Mouse (Mus musculus): ENCODE measurements around the gene Plcb1. TPM values are rescaled to one million over a fixed set of nuclear protein-coding genes. Genes with fewer than 3 reads are reported as not detected.

The Plcb1 gene
- polyA plus RNA-seq, 1 experiment, result 6.4 TPM

DNA sequence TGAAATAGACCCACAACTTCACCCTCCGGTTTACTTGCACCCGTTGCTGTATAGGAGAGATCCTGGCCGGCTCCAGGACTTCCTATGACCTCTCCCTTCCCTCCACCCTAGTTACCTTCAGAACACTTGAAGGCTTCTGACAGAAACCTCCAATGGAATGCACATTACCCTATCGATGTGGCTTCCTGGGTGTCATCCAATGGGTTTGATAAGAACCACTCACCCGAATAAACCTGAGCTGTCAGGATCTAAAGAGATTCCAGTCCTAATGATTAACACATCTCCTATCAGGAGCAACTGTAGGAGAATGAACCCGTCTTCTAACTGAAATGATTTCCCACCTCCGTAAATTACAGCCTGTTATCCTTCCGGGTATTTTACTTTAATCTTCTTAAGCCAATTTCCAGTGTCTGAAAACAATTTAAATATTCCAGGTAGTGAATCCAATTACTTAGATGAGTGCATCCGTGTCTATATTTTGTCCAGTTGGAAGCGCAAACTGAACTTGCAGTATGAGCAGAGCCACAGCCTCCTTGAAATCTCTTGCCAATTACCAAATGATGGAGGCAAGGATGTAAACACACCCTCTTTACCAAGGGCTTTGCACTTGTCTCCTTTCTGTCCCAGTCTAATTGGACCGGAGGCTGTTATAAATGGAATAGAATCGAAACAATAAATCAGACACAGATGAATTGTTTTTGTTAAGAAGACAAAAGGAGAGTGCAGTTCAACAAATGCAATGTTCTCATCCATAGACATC is 1.6 kb downstream of the Plcb1 start:
- Histone ChIP-seq H3K4me1 (ENCODE audit: control insufficient read depth, insufficient read depth, low read length) (no peaks in the 10 kb centered on the region), H3K4me3 (ENCODE audit: insufficient read depth, low read length) (no peak overlapping the region), H3K27ac (ENCODE audit: insufficient read depth, low read length) (no peak overlapping the region)
- no peak for TF ChIP-seq POLR2A (IDR thresholded peaks at IDR 0.05; ENCODE audit: low read depth, low read length)
- no peak for TF ChIP-seq CTCF (IDR thresholded peaks at IDR 0.05; ENCODE audit: borderline replicate concordance, insufficient read depth, low read length)

DNA sequence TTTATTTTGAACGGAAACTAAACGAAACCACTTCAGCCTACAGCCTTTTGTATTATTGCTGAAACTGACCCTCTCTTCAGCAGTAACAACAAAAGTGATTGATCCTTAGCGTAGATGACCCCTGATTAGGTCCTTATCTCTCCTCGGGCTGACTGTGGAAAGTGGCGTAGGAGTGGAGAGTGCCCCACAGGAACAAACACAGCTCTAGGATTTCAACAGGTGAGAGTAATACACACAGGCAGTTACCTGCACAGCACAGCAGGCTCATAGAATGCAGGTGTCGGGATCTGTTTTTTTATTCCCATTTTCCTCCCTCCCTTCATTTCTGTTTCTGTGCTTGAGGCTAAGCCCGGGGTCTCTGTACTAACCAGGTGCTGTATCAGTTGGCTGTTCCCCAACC is 7.1 kb downstream of the Plcb1 start:
- TF ChIP-seq POLR2A (IDR thresholded peaks at IDR 0.05; ENCODE audit: low read depth, low read length), result no peak
- no peak for TF ChIP-seq CTCF (IDR thresholded peaks at IDR 0.05; ENCODE audit: borderline replicate concordance, insufficient read depth, low read length)
- H3K27ac ChIP-seq (ENCODE audit: insufficient read depth, low read length), result no peak overlapping the region
- no peak overlapping the region for H3K4me3 ChIP-seq (ENCODE audit: insufficient read depth, low read length)
- H3K4me1 ChIP-seq (ENCODE audit: control insufficient read depth, insufficient read depth, low read length), result no peaks in the 10 kb centered on the region

DNA sequence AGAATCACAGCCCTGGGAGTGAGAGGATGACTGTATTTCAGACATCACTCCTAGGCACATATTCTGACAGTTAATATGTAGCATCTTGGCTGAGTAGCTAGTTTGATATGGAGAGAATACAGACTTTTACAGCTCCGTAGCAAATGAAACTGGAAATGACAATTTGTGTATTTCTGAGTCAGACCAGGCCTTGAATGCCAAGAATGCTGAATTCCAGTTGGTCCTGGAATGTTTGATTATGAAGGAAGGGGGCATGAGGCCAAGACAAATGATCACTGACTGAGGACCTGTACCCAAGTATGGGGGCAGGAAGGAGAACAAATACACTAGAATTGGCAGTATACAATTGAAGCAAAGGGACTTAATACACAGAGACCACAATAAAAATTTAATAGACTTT is 14.4 kb downstream of the Plcb1 start:
- peak overlapping the region; percentile 26 for H3K27ac ChIP-seq (ENCODE audit: insufficient read depth, low read length)
- H3K4me3 ChIP-seq (ENCODE audit: insufficient read depth, low read length), result no peak overlapping the region
- peaks cover 8% of the 10 kb centered on the region; the same call in 1 of the 2 replicates for H3K4me1 ChIP-seq (ENCODE audit: control insufficient read depth, insufficient read depth, low read length)
- no peak for TF ChIP-seq POLR2A (IDR thresholded peaks at IDR 0.05; ENCODE audit: low read depth, low read length)
- no peak for TF ChIP-seq CTCF (IDR thresholded peaks at IDR 0.05; ENCODE audit: borderline replicate concordance, insufficient read depth, low read length)

GRCm38 (mm10) chr2:134816383-134816782 is 30.5 kb downstream of the Plcb1 start:
- no peak overlapping the region for H3K27ac ChIP-seq (ENCODE audit: insufficient read depth, low read length)
- H3K4me3 ChIP-seq (ENCODE audit: insufficient read depth, low read length), result no peak overlapping the region
- H3K4me1 ChIP-seq (ENCODE audit: control insufficient read depth, insufficient read depth, low read length), result peaks cover 16% of the 10 kb centered on the region
- TF ChIP-seq CTCF (IDR thresholded peaks at IDR 0.05; ENCODE audit: borderline replicate concordance, insufficient read depth, low read length) (no peak), POLR2A (IDR thresholded peaks at IDR 0.05; ENCODE audit: low read depth, low read length) (no peak)

DNA sequence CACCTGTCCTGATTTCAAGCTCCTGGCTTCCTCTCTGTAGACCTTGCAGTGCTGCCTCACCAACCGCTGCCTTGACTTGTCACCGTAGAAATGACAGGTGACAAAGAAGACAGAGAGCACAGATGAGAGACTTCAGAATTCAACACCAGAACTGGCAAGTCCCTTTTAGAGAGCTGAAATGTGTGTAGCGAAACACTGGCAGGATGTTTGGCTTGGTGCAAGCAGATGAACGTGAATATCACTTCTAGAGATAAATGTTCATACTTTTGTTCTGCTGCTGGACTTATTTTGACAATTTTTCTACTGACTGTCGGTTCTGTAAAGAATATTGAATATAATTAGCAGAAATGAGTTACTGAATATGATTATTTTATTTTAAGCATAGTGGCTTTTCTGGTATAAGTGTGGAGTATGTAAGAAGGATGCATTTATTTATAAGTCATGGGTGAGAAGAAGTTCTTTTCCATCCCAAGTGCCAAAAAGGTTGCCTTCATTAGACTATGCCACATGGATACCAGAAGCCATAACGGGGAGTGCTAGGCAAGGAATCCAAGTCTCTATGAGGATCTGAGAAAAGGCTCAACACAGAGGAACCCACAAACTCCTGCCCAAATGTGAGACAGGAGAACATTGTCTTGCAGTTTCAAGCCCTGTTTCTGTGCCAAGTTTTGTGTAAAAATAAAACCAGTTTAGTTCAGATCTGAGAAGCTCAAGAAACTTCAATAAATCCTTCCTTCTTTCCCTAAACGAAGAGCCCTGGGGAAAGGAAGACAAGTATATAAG is 31.4 kb downstream of the Plcb1 start:
- H3K4me1 ChIP-seq (ENCODE audit: control insufficient read depth, insufficient read depth, low read length), result peaks cover 16% of the 10 kb centered on the region
- no peak for TF ChIP-seq CTCF (IDR thresholded peaks at IDR 0.05; ENCODE audit: borderline replicate concordance, insufficient read depth, low read length)
- TF ChIP-seq POLR2A (IDR thresholded peaks at IDR 0.05; ENCODE audit: low read depth, low read length), result no peak
- no peak overlapping the region for H3K4me3 ChIP-seq (ENCODE audit: insufficient read depth, low read length)
- no peak overlapping the region for H3K27ac ChIP-seq (ENCODE audit: insufficient read depth, low read length)

GRCm38 (mm10) chr2:134821176-134821575 is 35.3 kb downstream of the Plcb1 start:
- Histone ChIP-seq H3K4me3 (ENCODE audit: insufficient read depth, low read length) (no peak overlapping the region), H3K27ac (ENCODE audit: insufficient read depth, low read length) (no peak overlapping the region), H3K4me1 (ENCODE audit: control insufficient read depth, insufficient read depth, low read length) (peaks cover 16% of the 10 kb centered on the region)
- TF ChIP-seq POLR2A (IDR thresholded peaks at IDR 0.05; ENCODE audit: low read depth, low read length), result no peak
- TF ChIP-seq CTCF (IDR thresholded peaks at IDR 0.05; ENCODE audit: borderline replicate concordance, insufficient read depth, low read length), result no peak

DNA sequence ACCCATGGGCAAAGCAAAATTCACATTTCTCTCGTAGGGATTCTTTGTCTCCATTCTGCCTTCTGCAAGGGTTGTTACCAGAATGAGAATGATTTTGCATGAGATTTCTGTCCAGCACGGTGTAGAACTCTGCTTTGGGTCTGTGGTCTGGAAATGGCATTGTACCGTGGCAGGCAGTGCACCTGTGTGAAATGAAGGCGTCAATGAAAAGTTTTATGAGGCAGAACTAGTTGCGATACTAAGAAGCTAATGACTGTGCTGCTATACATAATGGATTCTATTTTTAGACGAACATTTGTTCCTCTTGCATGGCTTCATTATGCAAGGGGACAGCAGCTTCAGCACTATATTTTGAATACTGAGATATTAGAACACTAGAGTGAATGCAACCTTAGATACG is 39.8 kb downstream of the Plcb1 start:
- TF ChIP-seq POLR2A (IDR thresholded peaks at IDR 0.05; ENCODE audit: low read depth, low read length), result no peak
- TF ChIP-seq CTCF (IDR thresholded peaks at IDR 0.05; ENCODE audit: borderline replicate concordance, insufficient read depth, low read length), result no peak
- no peak overlapping the region for H3K27ac ChIP-seq (ENCODE audit: insufficient read depth, low read length)
- H3K4me1 ChIP-seq (ENCODE audit: control insufficient read depth, insufficient read depth, low read length), result no peaks in the 10 kb centered on the region
- H3K4me3 ChIP-seq (ENCODE audit: insufficient read depth, low read length), result no peak overlapping the region

DNA sequence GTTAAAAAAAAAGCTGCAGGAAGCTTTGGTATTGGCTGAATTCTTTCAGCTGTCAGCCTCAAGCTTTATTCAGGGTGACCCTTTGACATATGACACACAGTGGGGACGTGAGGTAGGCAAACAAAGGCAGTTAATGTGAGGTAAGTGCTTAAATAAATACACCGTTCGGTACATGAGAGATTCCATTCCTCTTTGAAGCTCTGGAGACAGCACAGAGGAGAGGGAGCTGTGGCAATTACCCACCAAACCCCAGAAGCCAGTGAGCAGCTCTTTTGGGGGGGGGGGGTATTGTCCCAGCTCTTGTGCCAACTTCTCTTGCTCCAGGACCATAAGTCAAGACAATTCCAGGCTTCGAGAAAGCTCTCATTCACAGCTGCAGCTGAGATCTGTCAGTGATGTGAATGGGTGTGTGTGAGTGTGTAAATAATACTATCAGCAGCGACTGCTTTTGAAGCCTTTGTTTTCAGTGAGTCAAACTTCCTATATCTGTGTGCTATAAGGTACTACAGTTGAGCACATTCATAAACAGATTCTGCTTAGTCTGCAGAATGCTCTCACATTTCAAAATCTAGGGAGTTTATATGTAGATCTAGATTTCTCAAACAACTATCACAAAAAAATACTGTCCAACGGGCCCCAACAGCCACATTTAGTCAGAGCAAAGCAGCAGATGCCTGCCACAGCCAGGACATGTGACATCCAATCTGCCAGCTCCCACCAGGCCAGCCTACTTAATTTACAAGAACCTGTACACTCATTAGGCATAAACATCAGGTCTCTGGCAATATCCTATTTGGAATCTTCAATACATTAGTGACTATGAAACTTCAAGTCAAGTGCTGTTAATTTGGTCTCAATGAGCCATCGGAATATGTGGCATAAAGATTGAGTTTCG is 40.5 kb downstream of the Plcb1 start:
- Histone ChIP-seq H3K27ac (ENCODE audit: insufficient read depth, low read length) (no peak overlapping the region), H3K4me1 (ENCODE audit: control insufficient read depth, insufficient read depth, low read length) (no peaks in the 10 kb centered on the region), H3K4me3 (ENCODE audit: insufficient read depth, low read length) (no peak overlapping the region)
- TF ChIP-seq CTCF (IDR thresholded peaks at IDR 0.05; ENCODE audit: borderline replicate concordance, insufficient read depth, low read length) (no peak), POLR2A (IDR thresholded peaks at IDR 0.05; ENCODE audit: low read depth, low read length) (no peak)

DNA sequence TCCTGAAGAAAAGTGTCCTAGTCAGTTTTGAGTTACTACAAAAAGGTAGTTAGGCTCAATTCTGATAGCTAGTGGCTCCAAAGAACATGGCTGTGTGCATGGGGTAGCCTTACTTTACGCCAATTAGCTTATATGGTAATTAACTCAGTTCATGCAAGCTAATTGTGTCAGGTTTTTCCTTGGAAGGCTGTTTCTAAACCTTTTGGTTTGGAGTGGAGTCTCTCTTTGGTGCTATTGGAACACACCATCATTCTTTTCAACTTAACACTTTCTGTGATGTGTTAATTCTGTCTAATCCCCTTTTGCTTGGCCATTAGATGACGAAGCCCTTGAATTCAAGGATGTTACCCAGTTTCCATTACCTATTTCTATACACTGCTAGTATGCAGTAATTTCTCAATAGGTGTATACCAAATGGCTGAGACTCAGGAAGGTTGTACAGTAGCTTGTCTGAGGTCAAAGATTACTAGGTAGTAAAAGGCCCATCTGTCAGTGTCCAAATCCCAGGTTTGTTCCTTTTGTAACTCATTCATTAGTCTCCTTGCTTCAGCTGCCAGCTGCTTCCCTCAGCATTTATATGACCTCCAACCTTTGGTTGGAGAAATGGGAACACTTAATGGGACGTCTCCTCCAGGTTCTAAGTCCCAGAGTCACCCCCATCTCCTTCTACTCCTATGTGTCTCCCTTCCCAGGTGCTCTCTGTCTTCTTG is 42.1 kb downstream of the Plcb1 start:
- Histone ChIP-seq H3K27ac (ENCODE audit: insufficient read depth, low read length) (no peak overlapping the region), H3K4me1 (ENCODE audit: control insufficient read depth, insufficient read depth, low read length) (no peaks in the 10 kb centered on the region), H3K4me3 (ENCODE audit: insufficient read depth, low read length) (no peak overlapping the region)
- TF ChIP-seq CTCF (IDR thresholded peaks at IDR 0.05; ENCODE audit: borderline replicate concordance, insufficient read depth, low read length), result no peak
- TF ChIP-seq POLR2A (IDR thresholded peaks at IDR 0.05; ENCODE audit: low read depth, low read length), result no peak
